Mouse (Mus musculus) ES-E14 (cell line): ENCODE data around the gene Krtcap2. TPM values are rescaled to one million over a fixed set of nuclear protein-coding genes. Genes with fewer than 3 reads are reported as not detected.

Experiments
- DNase-seq: peaks from one replicate; pipeline ENCODE4 v3.0.0-alpha.2; 2013; ENCODE audit warnings: low read depth, low spot score
- H3K27ac ChIP-seq: 2 replicates; pipeline ENCODE4 v1.5.1; 2012; ENCODE audit warnings: low read depth, mild to moderate bottlenecking, low read length, moderate library complexity, mixed read lengths; ENCODE audit not compliant: poor library complexity, insufficient read depth, severe bottlenecking
- H3K36me3 ChIP-seq: 2 replicates; pipeline ENCODE4 v1.6.1; 2012; ENCODE audit warnings: mild to moderate bottlenecking, low read length, moderate library complexity, mixed read lengths; ENCODE audit not compliant: control insufficient read depth, poor library complexity, insufficient read depth, severe bottlenecking
- H3K4me1 ChIP-seq, 2 experiments: fragments of 150-350 bp in 1 of 2; sonication (generic) in 1 of 2; 2 replicates each; pipeline ENCODE4 v1.6.1; 2012; ENCODE audit warnings: low read length in 2 of 2, mild to moderate bottlenecking in 1 of 2, mixed read lengths in 1 of 2; ENCODE audit not compliant: control insufficient read depth in 2 of 2, insufficient read depth in 2 of 2, poor library complexity in 1 of 2
- H3K4me3 ChIP-seq, 2 experiments: fragments of 150-350 bp in 1 of 2; sonication (generic) in 1 of 2; 2 replicates each; pipeline ENCODE4 v1.5.1; 2012; ENCODE audit warnings: low read length in 2 of 2, low read depth in 1 of 2, mild to moderate bottlenecking in 1 of 2, mixed read lengths in 1 of 2; ENCODE audit not compliant: insufficient read depth in 1 of 2, poor library complexity in 1 of 2, severe bottlenecking in 1 of 2
- H3K9ac ChIP-seq: 2 replicates; pipeline ENCODE4 v1.6.1; 2012; ENCODE audit warnings: low read depth, mild to moderate bottlenecking, low read length, mixed read lengths; ENCODE audit not compliant: poor library complexity, insufficient read depth, severe bottlenecking
- H3K9me3 ChIP-seq: fragments of 150-350 bp; sonication (generic); 2 replicates; pipeline ENCODE4 v1.6.1; 2012; ENCODE audit warnings: low read depth, mild to moderate bottlenecking, low read length; ENCODE audit not compliant: control insufficient read depth, insufficient read depth
- CHD2 ChIP-seq: IDR thresholded peaks from 2 replicates; pipeline ENCODE4 v1.6.1; 2014; ENCODE audit warnings: mild to moderate bottlenecking, low read depth, low read length, inconsistent platforms
- HCFC1 ChIP-seq: IDR thresholded peaks from 2 replicates; pipeline ENCODE4 v1.6.1; 2012; ENCODE audit warnings: low read length, inconsistent platforms, borderline replicate concordance; ENCODE audit not compliant: insufficient read depth
- MAFK ChIP-seq: IDR thresholded peaks from 2 replicates; pipeline ENCODE4 v1.6.1; 2014; ENCODE audit warnings: mild to moderate bottlenecking, low read depth, low read length, inconsistent platforms; ENCODE audit not compliant: insufficient read depth
- ZC3H11A ChIP-seq: IDR thresholded peaks from 2 replicates; pipeline ENCODE4 v1.6.1; 2012; ENCODE audit warnings: low read depth, mild to moderate bottlenecking, inconsistent platforms, low read length, borderline replicate concordance
- ZNF384 ChIP-seq: IDR thresholded peaks from 2 replicates; pipeline ENCODE4 v1.6.1; 2012; ENCODE audit warnings: low read depth, low read length, inconsistent platforms
- in situ Hi-C, 2 experiments: fragments of 600-800 bp; cut with MboI; formaldehyde crosslinking; loops; one replicate each; pipeline ENCODE4 v1.15.1; 2025; ENCODE audit warnings: low sequenced_read_pairs in 2 of 2, inconsistent platforms in 1 of 2; ENCODE audit not compliant: unreplicated experiment in 2 of 2
- total RNA-seq: library from RNA; depleted of rRNA; stranded (reverse); fragments of 300-350 nt; gene quantifications from 2 replicates; pipeline ENCODE4 v1.2.3, GENCODE M21; 2012

Krtcap2 gene
- total RNA-seq, 1 experiment, result 134 TPM

GRCm38 (mm10) chr3:89266439-89266893, 20.7 kb downstream of the Krtcap2 start:
- Histone ChIP-seq H3K4me1 (peaks cover 3 to 17% of the 10 kb centered on the region in 2 experiments; a peak in 1 of 4 replicates), H3K4me3 (peak overlapping the region; percentile 77 to 88), H3K9me3 (no peaks in the 10 kb centered on the region), H3K9ac (peak overlapping the region; percentile 87), H3K27ac (no peak overlapping the region), H3K36me3 (no peaks in the 10 kb centered on the region)
- TF ChIP-seq MAFK (0 out of 2 replicates have a peak, but pooled peaks have one; percentile 3), ZNF384 (no peak), HCFC1 (peak; percentile 96)
- peak; percentile 66 for DNase-seq
- in situ Hi-C loops, result no loop called here

- peaks cover 5 to 16% of the 10 kb centered on the region in 2 experiments; a peak in 3 of 4 replicates for H3K4me1 ChIP-seq
- H3K36me3 ChIP-seq, result no peaks in the 10 kb centered on the region
- no peak overlapping the region for H3K27ac ChIP-seq
- in situ Hi-C loops, result no loop called here
- H3K9ac ChIP-seq, result peak overlapping the region; percentile 19; the same call in 1 of the 2 replicates
- TF ChIP-seq ZC3H11A, result no peak
- no peak for TF ChIP-seq CHD2
- no peak for TF ChIP-seq HCFC1
- TF ChIP-seq ZNF384, result no peak
- TF ChIP-seq MAFK, result no peak
- H3K4me3 ChIP-seq, result peak overlapping the region; percentile 22 to 50; a peak in 2 of 4 replicates
- no peaks in the 10 kb centered on the region for H3K9me3 ChIP-seq
- no peak for DNase-seq
These were observed 23.1 kb downstream of the Krtcap2 start for GRCm38 (mm10) chr3:89268916-89269315.

- H3K4me1 ChIP-seq, result peaks cover 5 to 16% of the 10 kb centered on the region in 2 experiments; a peak in 3 of 4 replicates
These were observed 24.4 kb downstream of the Krtcap2 start, which contains the start of gene Slc50a1 for GRCm38 (mm10) chr3:89270051-89270755. Gene Slc50a1 (minus strand): TSS chr3:89270570.

GRCm38 (mm10) chr3:89270891-89271290, 25.1 kb downstream of the Krtcap2 start:
- H3K4me3 ChIP-seq, result peak overlapping the region; percentile 60 to 62; a peak in 1 of 4 replicates
- no peak for TF ChIP-seq ZNF384
- no peak for DNase-seq
- H3K9ac ChIP-seq, result peak overlapping the region; percentile 67; the same call in 1 of the 2 replicates
- peaks cover 5 to 16% of the 10 kb centered on the region in 2 experiments; a peak in 3 of 4 replicates for H3K4me1 ChIP-seq
- no peaks in the 10 kb centered on the region for H3K9me3 ChIP-seq
- H3K27ac ChIP-seq, result no peak overlapping the region
- peaks cover 2% of the 10 kb centered on the region; the same call in 1 of the 2 replicates for H3K36me3 ChIP-seq
- in situ Hi-C loops, result no loop called here

More at GRCm38 (mm10) chr3:89270051-89270755, 24.4 kb downstream of the Krtcap2 start, which contains the start of gene Slc50a1:
- Histone ChIP-seq H3K9me3 (no peaks in the 10 kb centered on the region), H3K36me3 (peaks cover 2% of the 10 kb centered on the region; the same call in 1 of the 2 replicates), H3K4me3 (peak within 1 kb of the TSS; percentile 60 to 62), H3K27ac (no peak within 1 kb of the TSS), H3K9ac (peak within 1 kb of the TSS; percentile 67)
- DNase-seq, result no peak
- TF ChIP-seq HCFC1, result no peak
- TF ChIP-seq MAFK, result no peak
- TF ChIP-seq CHD2, result no peak
- no peak for TF ChIP-seq ZNF384
- TF ChIP-seq ZC3H11A, result no peak
- in situ Hi-C loops, result no loop called here
